ENCODE assay signal across 8 mouse cellular contexts in the genomic region with DNA sequence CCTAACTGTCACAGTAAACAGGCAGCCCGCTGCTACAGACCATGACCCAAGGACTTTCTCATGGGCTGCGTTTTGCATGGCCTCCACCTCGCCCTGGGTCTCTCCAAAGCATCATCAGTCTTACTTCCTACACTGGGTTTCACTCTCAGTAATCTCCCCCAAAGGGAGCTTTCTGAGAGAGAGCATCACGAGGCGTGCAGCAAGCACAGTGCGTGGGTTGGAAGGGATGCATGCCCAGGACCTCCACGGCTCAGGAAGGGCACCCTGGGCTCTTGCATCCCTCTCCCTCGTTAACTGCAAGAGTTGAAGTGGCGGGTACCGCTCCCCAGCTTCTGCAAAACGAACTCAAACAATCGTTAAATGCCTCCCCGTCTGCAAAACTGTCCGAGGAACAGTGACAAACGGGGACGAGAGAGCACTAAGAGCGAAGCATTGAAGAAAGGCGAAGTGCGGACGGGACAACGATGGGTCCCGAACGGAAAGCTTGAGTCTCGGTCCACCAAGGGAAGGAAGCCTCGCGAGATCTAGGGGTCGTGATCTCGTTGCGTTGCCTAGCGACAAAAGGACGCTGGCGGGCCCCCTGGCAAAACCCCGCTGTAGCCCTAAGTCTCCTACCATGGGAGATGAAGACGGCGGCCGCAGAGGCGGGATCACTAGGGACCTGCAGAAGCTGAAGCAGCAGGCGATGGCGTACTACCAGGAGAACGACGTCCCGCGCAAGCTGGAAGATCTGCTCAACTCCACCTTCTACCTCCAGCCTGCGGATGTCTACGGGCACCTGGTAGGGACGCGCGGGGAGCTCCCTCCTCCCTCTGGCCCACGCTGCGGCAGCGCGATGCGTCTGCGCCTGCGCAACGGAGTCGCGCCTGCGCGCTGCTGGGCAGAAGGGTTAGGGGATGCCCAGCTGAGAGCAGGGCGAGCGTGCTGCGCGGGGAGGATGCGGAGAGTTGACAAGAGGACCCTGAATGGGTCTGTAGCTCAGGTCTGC. TPM values are rescaled to one million over a fixed set of nuclear protein-coding genes. Genes with fewer than 3 reads are reported as not detected.
DNase-seq lines count a peak whose midpoint lies in the region; ATAC-seq lines count a peak whose summit lies in the region.

A gene (plus strand): TSS at position 585 of the 988 bp plus-strand sequence.
A gene (minus strand): TSS at position 814 of the 988 bp plus-strand sequence.

- H3K9me3 ChIP-seq in heart, embryonic 13.5 days: no peaks in the 10 kb centered on the region
- H3K9me3 ChIP-seq in liver, embryonic 12.5 days (replicated peaks): no peaks in the 10 kb centered on the region
- no peaks in the 10 kb centered on the region for H3K9me3 ChIP-seq in stomach, embryonic 15.5 days

- peak; percentile 88 for ATAC-seq in heart, embryonic 13.5 days (ENCODE audit: extremely low read depth, insufficient number of reproducible peaks, low FRiP score, low TSS enrichment)
- ATAC-seq in liver, embryonic 12.5 days: peak; percentile 94
- ATAC-seq in stomach, embryonic 15.5 days (ENCODE audit: insufficient read depth, low FRiP score, low read depth): peak; percentile 94

- peaks cover 13% of the 10 kb centered on the region for H3K4me1 ChIP-seq in heart, embryonic 13.5 days
- peaks cover 14% of the 10 kb centered on the region for H3K4me1 ChIP-seq in liver, embryonic 12.5 days
- peaks cover 14% of the 10 kb centered on the region for H3K4me1 ChIP-seq in stomach, embryonic 15.5 days

- peak within 1 kb of the TSS; percentile 97 for H3K4me2 ChIP-seq in heart, embryonic 13.5 days
- H3K4me2 ChIP-seq in liver, embryonic 12.5 days: peak within 1 kb of the TSS; percentile 92
- H3K4me2 ChIP-seq in stomach, embryonic 15.5 days: peak within 1 kb of the TSS; percentile 92

- DNase-seq in A20 (ENCODE audit: low read depth, low spot score): peak; percentile 98
- peak; percentile 98 for DNase-seq in brain, adult 2 months (ENCODE audit: low read depth, low spot score)
- peak; percentile 23 for DNase-seq in fat pad, adult 2 months (ENCODE audit: extremely low read depth, low read depth, low spot score)
- peak; percentile 97 for DNase-seq in kidney, postnatal 10 days
- peak; percentile 84 to 92 for DNase-seq in natural killer cell, adult 2 months (ENCODE audit: low spot score in 2 of 2)

- peak within 1 kb of the TSS; percentile 62 for H3K4me3 ChIP-seq in heart, embryonic 13.5 days
- H3K4me3 ChIP-seq in liver, embryonic 12.5 days: peak within 1 kb of the TSS; percentile 63
- H3K4me3 ChIP-seq in stomach, embryonic 15.5 days (replicated peaks): peak within 1 kb of the TSS; percentile 68

- peak within 1 kb of the TSS; percentile 81 for H3K9ac ChIP-seq in heart, embryonic 13.5 days
- peak within 1 kb of the TSS; percentile 70 for H3K9ac ChIP-seq in liver, embryonic 12.5 days
- H3K9ac ChIP-seq in stomach, embryonic 15.5 days: peak within 1 kb of the TSS; percentile 71

- WGBS in heart, embryonic 13.5 days: under 1% methylated on average over 65 of the region's 65 CpGs
- under 1% methylated on average over 65 of the region's 65 CpGs for WGBS in liver, embryonic 12.5 days (ENCODE audit: insufficient replicate concordance)
- under 1% methylated on average over 65 of the region's 65 CpGs for WGBS in stomach, embryonic 15.5 days

- peak within 1 kb of the TSS; percentile 71 for H3K27ac ChIP-seq in heart, embryonic 13.5 days (replicated peaks)
- 0 out of 2 replicates have a peak within 1 kb of the TSS, but pooled peaks have one; percentile 14 for H3K27ac ChIP-seq in liver, embryonic 12.5 days
- H3K27ac ChIP-seq in stomach, embryonic 15.5 days: peak within 1 kb of the TSS; percentile 69

- H3K36me3 ChIP-seq in heart, embryonic 13.5 days: no peaks in the 10 kb centered on the region
- no peaks in the 10 kb centered on the region for H3K36me3 ChIP-seq in liver, embryonic 12.5 days
- H3K36me3 ChIP-seq in stomach, embryonic 15.5 days: no peaks in the 10 kb centered on the region

- peaks cover 21% of the 10 kb centered on the region; the same call in 1 of the 2 replicates for H3K27me3 ChIP-seq in heart, embryonic 13.5 days (replicated peaks)
- H3K27me3 ChIP-seq in liver, embryonic 12.5 days (replicated peaks): peaks cover 5% of the 10 kb centered on the region; the same call in 1 of the 2 replicates
- no peaks in the 10 kb centered on the region for H3K27me3 ChIP-seq in stomach, embryonic 15.5 days (replicated peaks)

RNA-seq across cellular contexts. Expression of the first gene that starts in this region (rescaled TPM):
- 0.08 and 0.13 TPM in 2 replicates for polyA plus RNA-seq in heart, embryonic 13.5 days (2015; fragmentation: Nextera tagmentation; extraction: Ambion mirVana)
- 0.10 and 0.12 TPM in 2 replicates for polyA plus RNA-seq in liver, embryonic 12.5 days (2016; fragmentation: Nextera tagmentation; extraction: Ambion mirVana)
- polyA plus RNA-seq in stomach, embryonic 15.5 days (2015; fragmentation: Nextera tagmentation; extraction: Ambion mirVana): 0.26 and 0.63 TPM in 2 replicates

RNA-seq across cellular contexts. Expression of the second gene that starts in this region (rescaled TPM):
- 9.0 and 9.1 TPM in 2 replicates for polyA plus RNA-seq in heart, embryonic 13.5 days (2015; fragmentation: Nextera tagmentation; extraction: Ambion mirVana)
- 1.2 and 1.3 TPM in 2 replicates for polyA plus RNA-seq in liver, embryonic 12.5 days (2016; fragmentation: Nextera tagmentation; extraction: Ambion mirVana)
- polyA plus RNA-seq in stomach, embryonic 15.5 days (2015; fragmentation: Nextera tagmentation; extraction: Ambion mirVana): 5.2 and 6.0 TPM in 2 replicates

Comparison
In these comparisons a context has a peak if more than half of its experiments do, and no peak if none do; other contexts are left out.
1. Peak in every context shown above with its lines: DNase-seq, ATAC-seq, H3K4me3 ChIP-seq and H3K27ac ChIP-seq.
2. DNase-seq: peak in every context shown above with its lines; median percentile 98 in A20; 98 in brain, adult 2 months; 97 in kidney, postnatal 10 days; 88 in natural killer cell, adult 2 months; 23 in fat pad, adult 2 months.
3. H3K27ac ChIP-seq: peak in every context shown above with its lines; median percentile 71 in heart, embryonic 13.5 days; 69 in stomach, embryonic 15.5 days; 14 in liver, embryonic 12.5 days.